Comparison of ENCODE assay signal across 18 mouse cellular contexts in the genomic region with DNA sequence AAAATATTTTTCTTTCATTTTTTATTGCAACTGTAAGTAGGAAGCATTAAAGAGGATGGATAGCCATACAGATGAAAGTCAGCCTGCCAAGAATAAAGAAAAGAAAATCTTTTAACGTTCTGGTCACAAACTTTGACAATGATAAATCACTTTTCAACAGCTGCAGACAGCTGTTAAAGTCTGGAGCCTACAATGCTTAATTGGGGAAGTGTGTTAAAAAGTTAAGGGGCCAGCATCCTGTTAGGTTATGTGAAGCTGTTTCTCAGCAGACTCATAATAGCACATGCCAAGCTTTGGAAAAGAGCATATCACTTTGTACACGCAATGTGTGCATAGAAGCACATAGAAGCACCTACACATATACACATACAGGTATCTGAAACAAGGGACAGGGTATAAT.
DNase-seq lines count a peak whose midpoint lies in the region; ATAC-seq and TF ChIP-seq lines count a peak whose summit lies in the region.
"Had no signal": no experiment of that assay in that cellular context is flagged by ENCODE, and none has a peak within 500 bp of the region (broad histone marks: within the 10 kb centered on the region; RNA-seq: fewer than 3 reads in every experiment).

No protein-coding gene starts in this region.

- ATAC-seq in kidney, postnatal 0 days (replicated peaks; ENCODE audit: low FRiP score, low read depth): peak; percentile 68; the same call in 1 of the 2 replicates
- ATAC-seq in hematopoietic stem cell, adult 5-6 weeks (replicated peaks in 1 of 2; ENCODE audit: insufficient read depth in 1 of 2, low FRiP score in 2 of 2, low TSS enrichment in 1 of 2, low read depth in 1 of 2, poor library complexity in 2 of 2, severe bottlenecking in 2 of 2): peak; percentile 78 to 93
- no peak for ATAC-seq in midbrain, embryonic 11.5 days (ENCODE audit: low FRiP score)
- ATAC-seq: liver, postnatal 0 days had no signal

- H3K9me3 ChIP-seq in kidney, postnatal 0 days (replicated peaks; ENCODE audit: low read length): no peaks in the 10 kb centered on the region
- H3K9me3 ChIP-seq in midbrain, embryonic 11.5 days (ENCODE audit: control insufficient read depth, low read length): no peaks in the 10 kb centered on the region
- H3K9me3 ChIP-seq: embryonic facial prominence, embryonic 13.5 days; heart, embryonic 10.5 days; hindbrain, embryonic 13.5 days; stomach, embryonic 15.5 days had no signal

- no peak for TF ChIP-seq EP300 in heart, adult 2 months (IDR thresholded peaks at IDR 0.05; ENCODE audit: insufficient read depth, low read depth, low read length)

- no peaks in the 10 kb centered on the region for H3K4me1 ChIP-seq in heart, adult 2 months (ENCODE audit: control insufficient read depth, insufficient read depth, low read length)
- H3K4me1 ChIP-seq in kidney, postnatal 0 days (replicated peaks; ENCODE audit: insufficient read depth, low read length): no peaks in the 10 kb centered on the region
- H3K4me1 ChIP-seq in midbrain, embryonic 11.5 days (ENCODE audit: control insufficient read depth, insufficient read depth, low read length): no peaks in the 10 kb centered on the region
- H3K4me1 ChIP-seq: embryonic facial prominence, embryonic 13.5 days; heart, embryonic 10.5 days; hindbrain, embryonic 13.5 days; stomach, embryonic 15.5 days had no signal

- TF ChIP-seq POLR2A in heart, adult 2 months (IDR thresholded peaks at IDR 0.05; ENCODE audit: insufficient read depth, low read depth, low read length): no peak

- no peaks in the 10 kb centered on the region for H3K36me3 ChIP-seq in heart, adult 2 months (ENCODE audit: control insufficient read depth, insufficient read depth, low read length)
- no peaks in the 10 kb centered on the region for H3K36me3 ChIP-seq in kidney, postnatal 0 days (ENCODE audit: insufficient read depth, low read length)
- H3K36me3 ChIP-seq in midbrain, embryonic 11.5 days (ENCODE audit: control insufficient read depth, insufficient read depth, low read length): no peaks in the 10 kb centered on the region
- H3K36me3 ChIP-seq: embryonic facial prominence, embryonic 13.5 days; heart, embryonic 10.5 days; hindbrain, embryonic 13.5 days; stomach, embryonic 15.5 days had no signal

- no peak overlapping the region for H3K27ac ChIP-seq in heart, adult 2 months
- no peak overlapping the region for H3K27ac ChIP-seq in kidney, postnatal 0 days
- H3K27ac ChIP-seq in midbrain, embryonic 11.5 days (ENCODE audit: low read depth, low read length): no peak overlapping the region
- H3K27ac ChIP-seq: embryonic facial prominence, embryonic 13.5 days; heart, embryonic 10.5 days; hindbrain, embryonic 13.5 days; stomach, embryonic 15.5 days had no signal

- no peaks in the 10 kb centered on the region for H3K27me3 ChIP-seq in heart, adult 2 months (ENCODE audit: control insufficient read depth, insufficient read depth, low read length)
- no peaks in the 10 kb centered on the region for H3K27me3 ChIP-seq in kidney, postnatal 0 days (ENCODE audit: insufficient read depth, low read length)
- no peaks in the 10 kb centered on the region for H3K27me3 ChIP-seq in midbrain, embryonic 11.5 days (ENCODE audit: control insufficient read depth, insufficient read depth, low read length)
- H3K27me3 ChIP-seq: embryonic facial prominence, embryonic 13.5 days; hindbrain, embryonic 13.5 days; stomach, embryonic 15.5 days had no signal

- 37% methylated on average over 2 of the region's 2 CpGs for WGBS in heart, adult 2 months
- WGBS in kidney, postnatal 0 days: 20% methylated on average over 2 of the region's 2 CpGs
- WGBS in midbrain, embryonic 11.5 days: 84% methylated on average over 2 of the region's 2 CpGs

- TF ChIP-seq CTCF in heart, adult 2 months (IDR thresholded peaks at IDR 0.05): no peak
- no peak for TF ChIP-seq CTCF in kidney, postnatal 0 days (IDR thresholded peaks at IDR 0.05; ENCODE audit: low read depth)

- intact Hi-C loops in heart, postnatal 10 days (cut with DNase I): no loop called here
- intact Hi-C loops in heart, adult 2 months (cut with DNase I): no loop called here

- H3K4me2 ChIP-seq in kidney, postnatal 0 days (ENCODE audit: low read length): no peak overlapping the region
- no peak overlapping the region for H3K4me2 ChIP-seq in midbrain, embryonic 11.5 days
- H3K4me2 ChIP-seq: embryonic facial prominence, embryonic 13.5 days; hindbrain, embryonic 13.5 days; stomach, embryonic 15.5 days had no signal

- no peak overlapping the region for H3K9ac ChIP-seq in heart, adult 2 months (ENCODE audit: low read depth, low read length)
- H3K9ac ChIP-seq in kidney, postnatal 0 days (ENCODE audit: low read depth, low read length): no peak overlapping the region
- no peak overlapping the region for H3K9ac ChIP-seq in midbrain, embryonic 11.5 days (ENCODE audit: low read length)
- H3K9ac ChIP-seq: embryonic facial prominence, embryonic 13.5 days; hindbrain, embryonic 13.5 days; liver, postnatal 0 days; stomach, embryonic 15.5 days had no signal

- peak; percentile 44 to 51 for DNase-seq in heart, postnatal 10 days
- DNase-seq in heart, adult 2 months: no peak
- DNase-seq in kidney, postnatal 0 days (ENCODE audit: low spot score): peak; percentile 82
- no peak for DNase-seq in kidney, adult 11 months
- DNase-seq in lung, postnatal 14 days: peak; percentile 35
- no peak for DNase-seq in midbrain, embryonic 11.5 days (ENCODE audit: low spot score, missing footprints)
- no peak for DNase-seq in ovary, adult 18-20 months (ENCODE audit: low spot score)
- DNase-seq: adrenal gland, postnatal 10 days; cerebellum, adult 18-20 months; cerebellum, postnatal 36 days; layer of hippocampus, adult 9-11 months; liver, postnatal 0 days; spleen, adult 18-20 months had no signal

- H3K4me3 ChIP-seq in heart, adult 2 months: no peak overlapping the region
- H3K4me3 ChIP-seq in kidney, postnatal 0 days (replicated peaks; ENCODE audit: low read depth, low read length): no peak overlapping the region
- no peak overlapping the region for H3K4me3 ChIP-seq in midbrain, embryonic 11.5 days (ENCODE audit: low read depth, low read length)
- H3K4me3 ChIP-seq: embryonic facial prominence, embryonic 13.5 days; heart, embryonic 10.5 days; hindbrain, embryonic 13.5 days; stomach, embryonic 15.5 days had no signal

- no peaks in the 10 kb centered on the region for H3K79me2 ChIP-seq in heart, adult 2 months (replicated peaks; ENCODE audit: control insufficient read depth, insufficient read depth, low read length)

Comparison
In these comparisons a context has a peak if more than half of its experiments do, and no peak if none do; other contexts are left out.
1. DNase-seq: peak in heart, postnatal 10 days (2 of 2), kidney, postnatal 0 days (single experiment) and lung, postnatal 14 days (single experiment); none in heart, adult 2 months (0 of 2), kidney, adult 11 months (single experiment), midbrain, embryonic 11.5 days (single experiment) and ovary, adult 18-20 months (single experiment).